In genomic region chr10:59133478-59134009, GRCm38 (mm10) we compare ENCODE assay signal across 24 mouse cellular contexts.
DNase-seq lines count a peak whose midpoint lies in the region; ATAC-seq and TF ChIP-seq lines count a peak whose summit lies in the region.
"Had no signal": no experiment of that assay in that cellular context is flagged by ENCODE, and none has a peak within 500 bp of the region (broad histone marks: within the 10 kb centered on the region; RNA-seq: fewer than 3 reads in every experiment).

No protein-coding gene starts in this region.

- WGBS in forebrain, embryonic 10.5 days, result 63% methylated on average over 8 of the region's 8 CpGs
- 52% methylated on average over 8 of the region's 8 CpGs for WGBS in forebrain, embryonic 11.5 days
- 28% methylated on average over 8 of the region's 8 CpGs for WGBS in heart, embryonic 13.5 days
- 21% methylated on average over 8 of the region's 8 CpGs for WGBS in forebrain, embryonic 15.5 days
- 85% methylated on average over 8 of the region's 8 CpGs for WGBS in limb, embryonic 10.5 days

- peak overlapping the region; percentile 15; the same call in 1 of the 2 replicates for H3K27ac ChIP-seq in forebrain, embryonic 10.5 days
- no peak overlapping the region for H3K27ac ChIP-seq in forebrain, embryonic 11.5 days (ENCODE audit: low read depth, low read length)
- peak overlapping the region; percentile 88 for H3K27ac ChIP-seq in heart, embryonic 13.5 days (replicated peaks)
- peak overlapping the region; percentile 71 for H3K27ac ChIP-seq in left cerebral cortex, adult 2 months
- H3K27ac ChIP-seq in forebrain, embryonic 15.5 days (replicated peaks), result peak overlapping the region; percentile 3; the same call in 1 of the 2 replicates
- H3K27ac ChIP-seq in limb, embryonic 10.5 days, result no peak overlapping the region
- H3K27ac ChIP-seq: embryonic facial prominence, embryonic 15.5 days; hindbrain, postnatal 0 days; liver, embryonic 14.5 days; neural tube, embryonic 15.5 days had no signal

- TF ChIP-seq CTCF in left cerebral cortex, adult 2 months (IDR thresholded peaks at IDR 0.05), result no peak

- ATAC-seq in forebrain, embryonic 11.5 days (replicated peaks; ENCODE audit: low FRiP score), result no peak; the same call in 1 of the 2 replicates
- ATAC-seq in heart, embryonic 13.5 days (ENCODE audit: extremely low read depth, insufficient number of reproducible peaks, low FRiP score, low TSS enrichment), result no peak
- ATAC-seq in forebrain, embryonic 15.5 days (replicated peaks), result peak; percentile 50; the same call in 1 of the 2 replicates
- ATAC-seq: hindbrain, postnatal 0 days; intestine, postnatal 0 days had no signal

- no peak overlapping the region for H3K4me2 ChIP-seq in forebrain, embryonic 11.5 days (ENCODE audit: low read depth, low read length, severe bottlenecking)
- H3K4me2 ChIP-seq in heart, embryonic 13.5 days, result 0 out of 2 replicates have a peak overlapping the region, but pooled peaks have one; percentile 2
- H3K4me2 ChIP-seq in forebrain, embryonic 15.5 days (replicated peaks), result no peak overlapping the region
- H3K4me2 ChIP-seq: embryonic facial prominence, embryonic 15.5 days; limb, embryonic 15.5 days; lung, embryonic 14.5 days; neural tube, embryonic 15.5 days had no signal

- no peaks in the 10 kb centered on the region for H3K27me3 ChIP-seq in forebrain, embryonic 10.5 days (ENCODE audit: poor library complexity, severe bottlenecking)
- H3K27me3 ChIP-seq in forebrain, embryonic 11.5 days (ENCODE audit: control insufficient read depth, insufficient read depth, low read length), result no peaks in the 10 kb centered on the region
- H3K27me3 ChIP-seq in heart, embryonic 13.5 days (replicated peaks), result no peaks in the 10 kb centered on the region
- H3K27me3 ChIP-seq in forebrain, embryonic 15.5 days, result no peaks in the 10 kb centered on the region
- H3K27me3 ChIP-seq in limb, embryonic 10.5 days (ENCODE audit: low read depth, poor library complexity, severe bottlenecking), result no peaks in the 10 kb centered on the region
- H3K27me3 ChIP-seq: embryonic facial prominence, embryonic 15.5 days; limb, embryonic 15.5 days; megakaryocyte, embryonic 14.5 days; neural tube, embryonic 15.5 days had no signal

- no peak for DNase-seq in forebrain, embryonic 10.5 days (ENCODE audit: extremely low spot score, low spot score)
- DNase-seq in forebrain, embryonic 11.5 days (ENCODE audit: low spot score), result no peak
- DNase-seq in heart, adult 9 months (ENCODE audit: low spot score in 2 of 2), result no peak
- no peak for DNase-seq in left cerebral cortex, adult 2 months (ENCODE audit: extremely low spot score in 1 of 2, low spot score in 2 of 2)
- no peak for DNase-seq in left cerebral cortex, adult 18-20 months (ENCODE audit: low spot score in 2 of 2)
- DNase-seq in limb, embryonic 10.5 days (ENCODE audit: low spot score), result no peak
- DNase-seq: adrenal gland, postnatal 10 days; cerebellum, adult 9-10 months; gastrocnemius, postnatal 36 days; kidney, postnatal 25 days; lung, embryonic 14.5 days; lung, postnatal 36 days; right cerebral cortex, adult 18-20 months; right cerebral cortex, postnatal 4 days; thymus, postnatal 25 days had no signal

- intact Hi-C loops in left cerebral cortex, adult 2 months (cut with DNase I), result loop anchor here (1.0 kb wide), 1 partner anchor 18 kb away; no protein-coding TSS in a partner anchor

- H3K9ac ChIP-seq in forebrain, embryonic 11.5 days (ENCODE audit: low read length), result no peak overlapping the region
- 0 out of 2 replicates have a peak overlapping the region, but pooled peaks have one; percentile 19 for H3K9ac ChIP-seq in heart, embryonic 13.5 days
- H3K9ac ChIP-seq in forebrain, embryonic 15.5 days (replicated peaks), result no peak overlapping the region
- H3K9ac ChIP-seq: embryonic facial prominence, embryonic 15.5 days; limb, embryonic 15.5 days; liver, embryonic 14.5 days; lung, embryonic 14.5 days; neural tube, embryonic 15.5 days had no signal

- peaks cover 7% of the 10 kb centered on the region for H3K4me1 ChIP-seq in forebrain, embryonic 10.5 days
- H3K4me1 ChIP-seq in forebrain, embryonic 11.5 days (replicated peaks; ENCODE audit: control insufficient read depth, insufficient read depth, low read length), result 0 out of 2 replicates have a peak, but pooled peaks cover 3% of the 10 kb centered on the region
- H3K4me1 ChIP-seq in heart, embryonic 13.5 days, result peaks cover 33% of the 10 kb centered on the region
- H3K4me1 ChIP-seq in forebrain, embryonic 15.5 days, result no peaks in the 10 kb centered on the region
- H3K4me1 ChIP-seq in limb, embryonic 10.5 days, result peaks cover 8% of the 10 kb centered on the region
- H3K4me1 ChIP-seq: neural tube, embryonic 15.5 days had no signal

- no peaks in the 10 kb centered on the region for H3K9me3 ChIP-seq in forebrain, embryonic 10.5 days
- H3K9me3 ChIP-seq in forebrain, embryonic 11.5 days (ENCODE audit: control insufficient read depth, low read length), result no peaks in the 10 kb centered on the region
- H3K9me3 ChIP-seq in heart, embryonic 13.5 days, result no peaks in the 10 kb centered on the region
- H3K9me3 ChIP-seq in forebrain, embryonic 15.5 days, result no peaks in the 10 kb centered on the region
- no peaks in the 10 kb centered on the region for H3K9me3 ChIP-seq in limb, embryonic 10.5 days (replicated peaks)
- H3K9me3 ChIP-seq: embryonic facial prominence, embryonic 15.5 days; limb, embryonic 15.5 days; megakaryocyte, embryonic 14.5 days; neural tube, embryonic 15.5 days had no signal

- no peak overlapping the region for H3K4me3 ChIP-seq in forebrain, embryonic 10.5 days
- H3K4me3 ChIP-seq in forebrain, embryonic 11.5 days (ENCODE audit: low read depth, low read length), result no peak overlapping the region
- H3K4me3 ChIP-seq in heart, embryonic 13.5 days, result no peak overlapping the region
- H3K4me3 ChIP-seq in left cerebral cortex, adult 2 months, result no peak overlapping the region
- H3K4me3 ChIP-seq in forebrain, embryonic 15.5 days, result no peak overlapping the region
- no peak overlapping the region for H3K4me3 ChIP-seq in limb, embryonic 10.5 days
- H3K4me3 ChIP-seq: embryonic facial prominence, embryonic 15.5 days; limb, embryonic 15.5 days; megakaryocyte, embryonic 14.5 days; neural tube, embryonic 15.5 days had no signal

- no peaks in the 10 kb centered on the region for H3K36me3 ChIP-seq in forebrain, embryonic 10.5 days (replicated peaks)
- no peaks in the 10 kb centered on the region for H3K36me3 ChIP-seq in forebrain, embryonic 11.5 days (ENCODE audit: control insufficient read depth, insufficient read depth, low read length)
- H3K36me3 ChIP-seq in heart, embryonic 13.5 days, result no peaks in the 10 kb centered on the region
- H3K36me3 ChIP-seq in forebrain, embryonic 15.5 days, result peaks cover 3% of the 10 kb centered on the region; the same call in 1 of the 2 replicates
- no peaks in the 10 kb centered on the region for H3K36me3 ChIP-seq in limb, embryonic 10.5 days
- H3K36me3 ChIP-seq: embryonic facial prominence, embryonic 15.5 days; limb, embryonic 15.5 days had no signal

Comparison
In these comparisons a context has a peak if more than half of its experiments do, and no peak if none do; other contexts are left out.
1. H3K27ac ChIP-seq: peak in forebrain, embryonic 10.5 days (single experiment), heart, embryonic 13.5 days (single experiment), left cerebral cortex, adult 2 months (single experiment) and forebrain, embryonic 15.5 days (single experiment); none in forebrain, embryonic 11.5 days (single experiment) and limb, embryonic 10.5 days (single experiment).